Mouse (Mus musculus): ENCODE results near the gene Mest.

- TF ChIP-seq CTCF (IDR thresholded peaks at IDR 0.05; ENCODE audit: low read depth) (no peak), EP300 (optimal IDR thresholded peaks at IDR 0.05) (no peak)
These were observed at the start of gene Mest for GRCm38 (mm10) chr6:30723331-30723730.

Measured in stomach, postnatal 0 days (tissue).